Mouse (Mus musculus) urinary bladder, postnatal 14 days (tissue): ENCODE results near the gene Ppcdc.
A peak's percentile ranks its signal among the peaks of the same experiment; 100 is the strongest.
"Not testable (repeated sequence)": the region's sequence is repeated elsewhere in the genome, so short reads cannot be mapped to it uniquely, and the experiment has no call there.

Source experiments
- DNase-seq: peaks from one replicate; pipeline ENCODE4 v3.0.0; 2021; ENCODE audit warnings: low spot score

Gene Ppcdc

DNA sequence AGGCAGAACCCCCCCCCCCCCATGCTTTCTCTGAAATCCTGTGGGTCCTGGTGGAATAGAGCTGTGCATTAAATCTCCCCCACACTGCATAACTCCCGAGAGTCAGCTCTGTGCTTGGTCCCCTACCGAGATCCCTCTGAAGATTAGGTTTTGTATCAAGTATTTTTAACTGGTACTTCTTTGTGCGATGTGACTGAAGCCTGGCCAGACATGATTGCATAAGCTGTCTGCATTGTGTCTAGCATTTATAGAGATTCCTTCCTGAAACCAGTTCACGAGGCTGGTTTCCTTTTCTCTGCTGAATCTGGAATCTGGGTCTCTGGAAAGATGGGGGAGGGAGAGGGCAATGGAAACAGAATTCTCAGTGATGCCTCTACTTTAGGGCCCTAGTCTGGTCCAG lies 11.5 kb downstream of the Ppcdc start:
- no peak for DNase-seq

DNA sequence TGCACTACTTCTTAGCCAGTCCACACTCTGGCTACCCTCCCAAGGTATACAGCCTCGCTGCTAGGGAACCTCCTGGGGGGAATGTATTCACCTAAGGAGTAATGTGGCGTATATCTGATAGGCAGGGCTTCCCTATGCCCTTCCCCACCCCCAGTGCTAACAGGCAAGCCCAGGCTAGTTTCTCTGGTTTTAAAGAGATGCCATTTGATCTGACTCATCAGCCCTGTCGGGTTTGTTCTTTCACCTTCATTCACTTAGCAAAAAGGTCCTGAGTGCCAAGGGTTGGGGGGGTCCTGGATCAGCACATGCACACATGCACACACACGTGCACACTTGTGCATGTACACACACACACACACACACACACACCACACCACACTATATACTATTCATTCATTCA lies 12.0 kb downstream of the Ppcdc start:
- DNase-seq, result peak; percentile 70

DNA sequence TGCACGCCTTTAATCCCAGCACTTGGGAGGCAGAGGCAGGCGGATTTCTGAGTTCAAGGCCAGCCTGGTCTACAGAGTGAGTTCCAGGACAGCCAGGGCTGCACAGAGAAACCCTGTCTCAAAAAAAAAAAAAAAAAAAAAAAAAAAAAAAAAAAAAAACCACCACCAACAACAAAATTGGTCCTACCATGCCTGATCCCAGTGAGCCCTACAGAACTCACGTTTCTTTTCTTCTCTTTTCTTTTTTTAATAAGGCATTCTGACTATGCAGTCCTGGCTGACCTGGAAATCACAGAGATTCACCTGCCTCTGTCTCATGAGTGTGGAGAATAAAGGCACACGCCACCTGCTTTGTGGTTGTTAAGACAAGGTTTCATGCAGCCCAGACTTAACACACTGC lies 12.8 kb downstream of the Ppcdc start:
- DNase-seq, result not testable (repeated sequence)

DNA sequence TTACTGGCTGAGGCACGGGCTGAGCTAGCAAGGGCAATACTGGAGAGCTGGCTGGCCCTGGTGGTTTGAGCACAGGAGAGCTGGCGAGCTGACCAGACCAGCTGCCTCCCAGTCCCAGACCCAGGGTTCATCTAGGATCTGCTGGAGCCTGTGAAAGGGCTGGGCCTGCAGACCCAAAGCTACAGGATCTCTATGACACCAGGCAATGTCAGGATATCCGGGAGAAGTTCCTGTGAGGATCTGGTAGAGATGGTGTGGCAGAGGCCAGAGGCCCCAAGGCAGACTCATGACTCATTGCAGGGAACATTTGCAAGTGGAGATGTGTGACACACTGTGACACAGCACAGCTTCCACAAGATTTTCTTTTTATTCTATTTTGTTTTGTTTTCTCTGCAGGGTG lies 14.8 kb downstream of the Ppcdc start:
- no peak for DNase-seq

DNA sequence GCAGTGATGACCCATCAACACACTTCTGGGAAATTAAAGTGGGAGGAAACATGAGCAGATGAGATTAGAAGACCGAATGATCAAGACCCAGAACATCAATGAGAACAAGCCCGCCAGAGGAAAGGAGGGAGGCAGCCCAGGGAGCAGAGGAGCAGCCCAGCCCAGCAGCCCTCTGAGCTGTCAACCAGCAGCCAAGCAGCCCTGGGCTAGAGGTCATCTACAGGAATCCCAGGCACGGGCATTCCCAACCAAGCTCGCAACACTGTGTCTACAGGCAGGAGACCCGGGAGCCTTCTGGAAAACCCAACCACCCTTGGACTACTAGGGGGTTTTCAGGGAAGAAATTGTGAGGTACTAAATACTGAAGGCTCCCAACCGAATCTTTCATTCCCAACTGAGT lies 15.9 kb downstream of the Ppcdc start:
- no peak for DNase-seq

DNA sequence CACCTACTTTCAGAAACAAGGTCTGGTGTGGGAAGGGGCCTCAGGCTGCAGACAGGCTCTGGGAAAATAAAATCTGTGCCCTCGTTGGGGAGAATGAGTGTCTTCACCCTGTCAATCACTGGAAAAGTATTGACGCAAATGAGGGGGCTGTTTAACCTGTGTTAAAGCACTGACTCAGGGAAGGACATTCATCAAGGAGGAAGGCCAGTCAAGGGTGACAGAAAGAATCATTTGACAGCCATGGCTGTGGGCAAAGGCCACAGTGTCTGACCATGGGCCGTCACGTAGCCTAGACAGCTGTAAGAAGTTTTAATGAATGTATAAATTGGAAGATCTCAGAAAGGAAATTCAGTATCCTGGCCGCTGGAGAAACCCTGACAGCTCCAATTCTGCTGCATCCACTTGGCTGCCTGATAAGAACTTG lies 18.2 kb downstream of the Ppcdc start:
- DNase-seq, result no peak

DNA sequence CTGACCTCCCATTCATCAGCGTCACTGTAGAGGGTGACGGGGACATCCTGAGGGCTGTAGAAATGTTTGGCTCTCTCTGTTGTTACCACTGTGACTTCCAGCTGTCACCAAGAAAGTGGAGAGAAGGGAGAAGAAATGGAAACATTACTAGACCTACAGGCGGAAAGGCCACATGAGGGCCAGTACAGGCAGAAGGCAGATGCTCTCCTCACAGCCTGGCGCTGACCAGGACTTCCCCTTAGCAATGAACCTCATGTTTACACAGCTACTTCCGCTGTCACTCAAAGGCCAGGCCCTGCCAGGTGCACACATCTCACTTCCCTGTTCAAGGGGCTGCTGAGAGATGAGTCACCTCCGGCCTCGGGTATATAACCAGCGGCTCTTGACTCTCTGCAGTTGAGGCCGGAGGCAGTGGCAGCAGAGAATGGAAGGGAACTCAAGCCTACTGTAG lies 18.8 kb downstream of the Ppcdc start:
- peak; percentile 85 for DNase-seq

DNA sequence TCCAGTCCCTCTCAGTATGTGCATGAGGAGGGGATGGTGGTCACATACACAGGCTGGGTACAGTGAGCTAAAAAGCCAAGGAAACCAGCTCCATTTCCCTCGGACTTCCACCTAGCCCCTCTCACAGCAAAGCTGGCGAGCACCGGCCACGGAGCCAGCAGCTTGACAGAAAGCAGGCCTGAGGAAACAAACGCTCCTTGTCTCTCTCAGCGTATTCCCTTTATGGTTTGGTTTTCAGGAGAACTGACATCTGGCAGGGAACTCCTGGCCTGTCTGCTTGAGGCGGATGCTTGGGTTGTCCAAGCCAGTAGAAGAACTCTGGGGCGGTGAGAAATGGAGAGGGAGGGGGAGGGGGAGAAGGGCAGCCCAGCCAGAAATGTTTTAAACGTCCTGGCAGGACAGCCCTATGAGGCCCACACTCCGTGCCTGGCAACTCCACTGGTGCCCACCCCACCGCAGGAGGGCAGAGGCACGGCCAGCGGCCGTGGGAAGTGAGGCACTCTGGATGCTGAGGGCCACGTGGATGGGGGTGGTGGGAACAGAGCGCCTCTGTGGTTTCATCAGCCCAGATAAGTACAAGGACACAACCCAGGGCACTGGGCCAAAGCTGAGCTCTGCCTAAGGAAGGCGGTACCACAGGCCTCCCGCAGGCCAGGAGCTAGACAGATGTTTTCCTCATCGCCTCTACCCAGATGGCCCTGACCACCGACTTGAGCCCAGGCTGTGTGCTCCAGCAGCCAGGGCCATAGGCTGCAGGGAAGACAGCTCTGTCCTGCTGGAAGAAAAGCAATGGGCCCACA lies 19.4 kb downstream of the Ppcdc start:
- DNase-seq, result peak; percentile 94

DNA sequence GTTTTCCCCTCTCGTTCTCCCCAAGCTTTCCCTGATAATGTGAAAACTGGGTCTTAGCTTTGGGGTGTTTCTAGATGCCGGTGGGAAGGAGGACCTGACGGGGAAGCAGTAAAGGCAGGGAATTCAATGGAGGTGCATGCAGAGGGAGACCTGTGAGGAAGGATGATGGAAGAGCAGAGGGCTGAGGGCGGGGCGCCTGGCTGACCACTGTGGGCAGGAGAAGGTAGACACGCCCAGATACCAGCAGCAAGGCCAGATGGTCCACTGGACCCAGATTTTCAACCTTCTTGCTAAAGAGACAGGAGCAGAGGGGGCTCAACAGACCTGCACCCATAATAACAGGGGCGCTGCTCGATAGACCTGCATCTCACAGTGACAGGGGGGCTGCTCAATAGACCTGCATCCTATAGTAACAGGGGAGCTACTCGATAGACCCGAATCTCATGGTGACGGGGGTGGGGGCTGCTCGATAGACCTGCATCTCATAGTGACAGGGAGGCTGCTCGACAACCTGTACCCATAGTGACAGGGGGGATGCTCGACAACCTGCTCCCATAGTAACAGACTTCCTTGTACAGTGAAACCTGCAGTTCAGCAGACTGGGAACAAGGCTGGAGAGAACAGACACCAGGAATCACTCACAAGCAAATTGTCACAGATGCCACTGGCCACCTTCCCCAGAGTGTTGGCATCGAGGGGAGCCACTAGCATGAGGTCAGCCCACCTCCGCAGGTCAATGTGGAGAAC lies 20.2 kb downstream of the Ppcdc start:
- no peak for DNase-seq

DNA sequence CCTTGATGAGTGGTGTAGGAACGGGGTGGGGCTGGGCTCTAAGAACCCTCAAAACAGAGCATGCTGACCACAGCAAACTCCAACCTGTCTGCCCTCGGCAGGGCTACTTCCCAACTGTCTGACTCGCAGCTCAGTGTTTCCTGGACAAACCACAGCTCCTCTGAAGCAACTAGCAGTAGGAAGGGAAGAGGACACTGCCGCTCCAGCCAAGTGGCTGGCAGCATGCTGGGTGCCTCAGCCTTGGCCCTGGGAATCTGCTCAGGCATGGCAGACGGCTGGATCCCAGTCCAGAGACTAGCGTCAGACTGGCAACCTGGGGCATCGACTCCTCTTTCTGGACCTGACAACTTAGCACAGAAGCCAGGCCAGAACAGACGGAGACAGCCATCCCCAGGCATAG lies 22.6 kb downstream of the Ppcdc start:
- DNase-seq, result no peak

DNA sequence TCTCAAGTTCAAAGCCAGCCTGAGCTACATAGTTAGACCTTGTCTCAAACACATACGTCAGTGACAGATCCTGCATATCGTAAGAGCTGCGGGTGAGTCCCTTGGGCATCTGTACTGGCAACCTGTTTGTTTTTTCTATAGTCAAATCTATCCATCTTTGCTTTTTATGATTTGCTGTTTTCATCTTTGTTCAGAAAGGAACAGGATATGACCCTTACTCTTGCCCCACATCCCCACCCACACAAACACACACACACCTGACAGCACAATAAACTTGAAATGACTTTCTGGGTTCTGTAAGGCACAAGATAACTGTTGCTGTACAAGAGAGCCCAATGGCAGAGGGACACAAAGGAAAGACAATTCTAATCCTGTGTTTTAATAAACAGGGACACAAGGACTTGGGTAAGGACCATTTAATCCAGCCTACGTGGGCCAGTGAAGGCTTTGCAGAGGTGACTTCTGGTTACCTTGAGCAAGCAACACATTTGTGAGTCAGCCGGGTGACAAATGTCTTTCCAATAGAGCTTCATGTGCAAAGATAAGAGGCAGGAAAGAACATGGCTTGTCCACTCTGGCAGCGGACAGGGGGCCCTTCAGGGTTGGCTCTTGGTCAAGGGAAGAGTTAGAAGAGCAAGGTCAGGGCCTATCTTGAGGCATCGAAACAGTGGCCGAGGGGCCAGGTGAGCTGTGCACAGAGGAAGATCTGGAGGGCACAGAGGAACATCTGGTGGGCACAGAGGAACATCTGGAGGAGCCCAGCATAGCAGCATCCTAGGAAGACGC lies 32.6 kb downstream of the Ppcdc start:
- DNase-seq, result no peak

DNA sequence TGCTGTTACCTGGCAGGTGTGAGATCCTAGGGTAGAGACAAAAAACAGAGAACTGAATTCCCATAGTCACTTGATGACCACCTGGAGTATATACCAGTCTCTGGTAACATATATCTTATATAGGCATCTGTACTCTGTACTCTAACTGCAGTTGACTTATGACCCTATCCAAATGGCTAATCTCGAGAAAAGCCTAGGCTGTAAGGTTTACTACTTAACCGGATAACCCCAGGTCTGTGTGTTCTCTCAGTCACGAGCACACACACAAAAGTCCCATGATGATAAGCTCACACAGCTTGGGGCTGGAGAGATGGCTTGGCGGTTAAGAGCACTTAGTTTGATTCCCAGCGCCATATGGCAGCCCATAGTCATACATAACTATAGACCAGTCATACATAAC lies 33.5 kb downstream of the Ppcdc start:
- DNase-seq, result no peak

DNA sequence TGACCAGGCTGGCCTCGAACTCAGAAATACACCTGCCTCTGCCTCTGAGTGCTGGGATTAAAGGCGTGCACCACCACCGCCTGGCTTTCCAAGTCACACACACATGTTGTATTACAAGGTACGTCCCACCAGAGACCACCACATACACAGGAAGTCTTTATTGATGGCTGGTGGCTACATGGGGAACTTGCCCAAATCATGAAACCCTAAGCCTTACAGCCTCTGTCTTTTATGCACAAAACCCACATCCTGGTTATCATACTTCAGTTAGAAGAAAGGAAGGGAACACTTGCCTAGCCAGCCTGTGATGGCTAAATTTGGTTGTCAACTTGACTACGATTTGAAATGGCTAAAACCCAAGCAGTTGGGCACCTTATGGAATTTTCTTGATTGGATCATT lies 35.9 kb downstream of the Ppcdc start:
- no peak for DNase-seq

DNA sequence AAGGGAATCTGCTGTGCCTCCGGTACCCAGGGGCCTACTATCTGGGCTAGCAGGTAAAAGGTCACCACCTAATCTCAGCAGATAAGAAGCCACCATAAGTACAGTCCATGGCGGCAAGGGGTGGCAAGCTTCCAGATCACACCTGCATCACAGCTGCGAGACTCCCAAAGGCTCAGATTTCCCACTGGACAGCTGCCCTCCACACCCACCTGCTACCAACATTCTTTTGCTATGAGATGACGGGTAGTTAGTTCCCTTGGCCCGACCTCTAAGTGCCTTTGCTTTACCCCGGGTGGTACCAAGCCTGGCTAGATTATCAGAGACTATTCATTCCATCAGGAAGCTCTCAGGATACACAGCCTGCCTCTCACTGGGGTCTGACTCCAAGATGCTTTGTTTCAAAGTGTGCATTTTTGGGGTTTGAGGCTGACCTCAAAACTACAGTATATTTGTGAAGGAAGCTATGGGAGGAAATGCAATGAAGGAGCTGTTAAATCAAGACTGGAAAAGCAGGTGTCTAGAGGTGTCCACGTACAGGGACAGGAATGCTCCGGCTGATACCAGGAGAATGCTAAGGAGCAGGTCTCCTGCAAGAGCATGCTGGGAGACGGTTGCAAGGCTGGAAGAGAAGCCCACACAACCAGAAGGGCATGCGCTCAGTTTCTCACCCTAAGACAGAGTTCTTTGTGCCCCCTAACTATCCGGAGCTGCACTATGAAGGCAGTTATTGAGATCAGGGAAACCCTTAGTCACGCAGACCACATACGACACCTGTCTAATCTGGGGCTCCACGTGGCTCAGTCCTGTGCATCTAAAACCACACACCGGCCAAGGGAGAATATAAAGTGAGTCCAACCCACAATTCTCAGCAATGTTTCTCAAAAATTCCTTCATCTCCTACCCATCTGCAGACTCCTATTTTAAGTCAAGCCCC lies 37.3 kb downstream of the Ppcdc start:
- no peak for DNase-seq

DNA sequence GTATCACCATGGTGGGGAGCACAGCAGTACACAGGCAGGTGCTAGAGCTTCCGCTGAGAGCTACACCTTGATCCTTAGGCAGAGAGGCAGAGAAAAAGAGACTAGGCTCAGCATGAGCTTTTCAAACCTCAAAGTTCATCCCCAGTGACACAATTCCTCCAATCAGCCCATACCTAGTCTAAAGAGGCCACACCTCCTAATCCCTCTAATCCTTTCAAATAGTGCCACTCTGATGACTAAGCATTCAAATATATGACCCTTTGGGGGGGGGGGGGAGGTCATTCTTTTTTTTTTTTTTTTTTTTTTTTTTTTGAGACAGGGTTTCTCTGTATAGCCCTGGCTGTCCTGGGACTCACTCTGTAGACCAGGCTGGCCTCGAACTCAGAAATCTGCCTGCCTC lies 41.2 kb downstream of the Ppcdc start:
- DNase-seq, result no peak

DNA sequence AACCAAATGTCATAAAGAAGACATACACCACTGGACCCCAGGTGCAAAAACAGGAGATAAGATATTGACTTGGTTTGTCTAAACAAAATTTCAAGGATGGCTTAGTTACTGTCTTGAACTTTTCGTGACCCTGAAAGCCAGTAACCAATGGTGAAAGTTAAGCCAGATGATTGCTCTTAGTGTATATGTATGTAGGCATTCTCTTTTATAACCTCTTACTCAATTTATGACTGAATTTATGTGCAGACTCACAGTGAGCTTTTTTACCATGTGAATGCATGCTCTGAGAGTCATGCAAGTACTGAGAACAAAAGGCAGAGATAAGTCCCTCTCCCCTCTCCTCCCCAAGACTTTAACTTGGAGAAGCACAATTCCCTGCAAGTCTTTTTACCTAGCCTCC lies 47.0 kb downstream of the Ppcdc start:
- no peak for DNase-seq

DNA sequence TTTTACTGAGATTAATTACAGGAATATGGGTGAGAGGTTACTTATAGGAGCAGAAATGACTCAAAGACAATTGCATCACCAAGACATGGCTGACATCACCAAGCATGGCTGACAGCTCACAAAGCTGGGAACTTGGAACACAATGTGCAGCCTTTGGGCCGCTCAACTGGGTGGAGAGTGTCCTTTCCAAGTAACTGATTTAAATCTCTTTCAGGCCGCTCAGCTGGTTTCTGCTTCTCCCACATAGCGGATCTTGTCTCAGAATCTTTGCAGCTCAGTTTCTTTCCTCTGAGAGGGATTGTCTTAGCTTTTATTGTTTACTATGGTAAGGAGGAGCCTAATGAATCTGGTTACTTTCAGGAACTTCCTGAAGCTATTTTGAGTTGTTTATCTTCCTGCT lies 49.1 kb downstream of the Ppcdc start:
- DNase-seq, result no peak

DNA sequence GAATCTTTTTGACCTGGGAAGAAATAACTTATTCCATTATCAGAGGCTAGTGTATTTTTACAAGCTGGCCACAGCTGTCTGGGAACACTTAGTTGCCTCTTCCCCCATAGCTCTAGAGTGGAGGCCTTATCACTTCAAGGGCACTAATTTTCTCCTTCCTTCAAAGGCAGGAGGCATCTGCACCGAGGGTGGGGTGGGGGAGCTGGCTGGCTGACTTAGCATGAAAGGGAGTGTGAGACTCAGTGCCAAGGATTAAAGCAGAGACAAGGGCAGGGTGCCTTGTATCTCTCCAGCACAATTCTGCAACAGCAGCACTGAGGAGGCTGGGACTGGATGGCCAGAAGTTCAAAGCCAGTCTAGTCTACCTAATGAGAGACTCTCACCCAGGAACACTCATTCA lies 50.8 kb downstream of the Ppcdc start:
- DNase-seq, result no peak

DNA sequence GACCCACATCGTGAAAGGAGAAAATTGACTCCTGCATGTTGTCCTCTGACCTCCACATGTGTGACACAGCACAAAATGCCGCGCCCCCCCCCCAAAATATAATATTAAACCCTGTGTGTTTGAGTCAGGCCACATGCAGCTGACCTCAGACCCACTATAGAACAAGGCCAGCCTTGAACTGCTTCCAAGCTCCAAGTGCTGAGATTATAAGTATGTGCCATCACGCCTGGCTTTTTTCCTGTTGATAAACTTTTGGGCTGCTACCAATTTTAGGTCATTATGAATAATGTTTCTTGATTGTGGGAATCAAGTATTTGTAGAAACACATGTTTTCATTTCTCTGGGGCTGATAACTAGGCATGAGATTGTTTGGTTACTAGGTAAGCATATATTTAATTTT lies 53.0 kb downstream of the Ppcdc start:
- no peak for DNase-seq

DNA sequence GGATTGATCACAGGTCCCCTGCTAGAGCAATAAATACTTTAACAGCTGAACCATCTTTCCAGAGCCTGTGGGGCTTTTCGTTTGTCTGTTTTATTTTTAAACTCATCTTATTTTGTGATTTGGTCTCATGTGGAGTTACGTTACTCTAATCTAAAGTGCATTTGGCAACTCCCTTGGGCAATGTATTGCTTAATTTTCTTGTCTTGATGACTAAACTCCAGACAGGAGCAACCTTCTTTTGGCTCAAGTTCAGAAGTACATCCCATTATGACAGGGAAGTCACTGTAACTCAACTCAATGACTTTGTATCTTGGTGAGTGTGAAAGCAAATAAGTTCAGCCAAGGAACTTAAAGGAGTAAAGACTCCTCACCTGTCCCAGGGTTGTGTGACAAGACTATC lies 55.3 kb downstream of the Ppcdc start:
- no peak for DNase-seq

DNA sequence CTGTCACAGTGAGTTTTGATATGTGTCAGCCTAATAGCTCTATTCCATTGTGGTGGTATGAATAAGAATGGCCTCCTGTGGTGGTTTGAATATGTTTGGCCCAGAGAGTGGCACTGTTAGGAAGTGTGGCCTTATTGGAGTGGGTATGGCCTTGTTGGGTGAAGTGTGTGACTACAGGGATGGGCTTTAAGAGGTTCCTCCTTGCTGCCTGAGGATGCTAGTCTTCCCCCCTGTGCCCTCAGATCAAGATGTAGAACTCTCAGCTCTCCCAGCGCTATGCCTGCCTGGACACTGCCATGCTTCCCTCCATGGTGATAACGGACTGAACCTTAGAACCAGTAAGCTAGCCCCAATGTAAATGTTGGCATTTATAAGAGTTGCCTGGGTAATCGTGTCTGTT lies 78.9 kb downstream of the Ppcdc start:
- no peak for DNase-seq
